Mouse (Mus musculus) G1E (cell line): ENCODE results near the gene Fam243.

ENCODE experiments used
- CTCF ChIP-seq: IDR thresholded peaks from 2 replicates; pipeline ENCODE4 v1.5.1; 2012; ENCODE audit warnings: low read depth, low read length, inconsistent platforms, mixed read lengths
- GATA1 ChIP-seq: IDR thresholded peaks from 2 replicates; pipeline ENCODE4 v1.6.1; 2012; ENCODE audit warnings: borderline replicate concordance, low read length, inconsistent platforms, mixed read lengths
- POLR2AphosphoS5 ChIP-seq: IDR thresholded peaks from 2 replicates; pipeline ENCODE4 v1.6.1; 2012; ENCODE audit warnings: low read depth, low read length, inconsistent platforms; ENCODE audit not compliant: insufficient replicate concordance

DNA sequence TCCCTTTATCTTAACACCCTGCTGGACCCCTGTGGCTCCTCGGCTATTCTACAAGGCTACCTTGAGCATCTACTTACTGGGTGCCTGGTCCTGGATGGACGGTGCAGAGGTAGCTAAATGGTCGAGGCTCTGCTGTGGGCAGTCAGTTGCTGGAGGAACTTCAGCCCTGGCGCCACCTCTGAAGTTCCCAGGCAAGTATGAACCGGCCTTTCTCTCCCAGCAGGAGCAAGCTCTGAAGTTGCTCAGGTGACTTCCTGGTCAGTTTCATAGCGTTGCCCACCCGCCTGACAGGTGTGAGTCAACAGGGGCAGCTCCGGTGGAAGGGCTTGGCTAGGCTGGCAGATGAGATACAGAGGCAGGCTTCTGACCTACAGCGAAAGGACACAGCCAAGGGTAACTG lies 38.0 kb upstream of the Fam243 start, which contains the start of gene Kcne1:
- TF ChIP-seq CTCF: no peak
- TF ChIP-seq GATA1: no peak
- TF ChIP-seq POLR2AphosphoS5: no peak
